ENCODE assay signal across 14 mouse cellular contexts in the genomic region with DNA sequence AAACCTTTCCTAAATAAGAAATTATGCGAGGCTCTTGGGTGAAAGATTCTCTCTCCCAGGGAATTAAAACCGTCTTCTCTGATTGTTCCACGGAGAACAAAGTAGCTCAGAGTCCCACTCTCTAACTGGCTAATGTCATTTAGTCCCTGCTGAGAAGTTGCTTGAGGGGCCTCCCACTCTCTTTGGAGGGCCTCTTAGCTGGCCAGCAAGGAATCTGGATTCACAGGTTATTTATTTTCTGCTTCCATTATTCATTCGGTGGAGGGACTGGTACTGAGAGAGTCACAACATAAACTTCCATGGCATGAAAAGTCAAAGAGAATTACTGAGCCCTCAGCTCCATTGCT.
DNase-seq lines count a peak whose midpoint lies in the region; ATAC-seq lines count a peak whose summit lies in the region.
"Had no signal": no experiment of that assay in that cellular context is flagged by ENCODE, and none has a peak within 500 bp of the region (broad histone marks: within the 10 kb centered on the region; RNA-seq: fewer than 3 reads in every experiment).

No protein-coding gene starts in this region.

- H3K9ac ChIP-seq in neural tube, embryonic 11.5 days (ENCODE audit: low read length): no peak overlapping the region
- H3K9ac ChIP-seq in hindbrain, embryonic 12.5 days: no peak overlapping the region
- no peak overlapping the region for H3K9ac ChIP-seq in midbrain, embryonic 12.5 days (replicated peaks)
- no peak overlapping the region for H3K9ac ChIP-seq in kidney, embryonic 16.5 days (replicated peaks; ENCODE audit: low read length)
- H3K9ac ChIP-seq: embryonic facial prominence, embryonic 15.5 days had no signal

- H3K27me3 ChIP-seq in neural tube, embryonic 11.5 days (ENCODE audit: control insufficient read depth, insufficient read depth, low read length): no peaks in the 10 kb centered on the region
- H3K27me3 ChIP-seq in hindbrain, embryonic 12.5 days: no peaks in the 10 kb centered on the region
- 0 out of 2 replicates have a peak, but pooled peaks cover 4% of the 10 kb centered on the region for H3K27me3 ChIP-seq in midbrain, embryonic 12.5 days
- no peaks in the 10 kb centered on the region for H3K27me3 ChIP-seq in kidney, embryonic 16.5 days (ENCODE audit: insufficient read depth, low read length)
- H3K27me3 ChIP-seq: CH12.LX; embryonic facial prominence, embryonic 15.5 days had no signal

- no peak for DNase-seq in neural tube, embryonic 11.5 days (ENCODE audit: low spot score)
- DNase-seq in neural tube, embryonic 10.5 days (ENCODE audit: extremely low spot score, low spot score): no peak
- no peak for DNase-seq in cerebellum, adult 11 months
- DNase-seq in adrenal gland, adult (ENCODE audit: inconsistent age in 2 of 2, low spot score in 1 of 2): no peak
- DNase-seq: adrenal gland, postnatal 36 days; cerebellum, adult 18-20 months; heart, adult 2 months; right cerebral cortex, postnatal 4 days had no signal

- H3K27ac ChIP-seq in neural tube, embryonic 11.5 days (ENCODE audit: low read depth, low read length): peak overlapping the region; percentile 67
- peak overlapping the region; percentile 55 for H3K27ac ChIP-seq in hindbrain, embryonic 12.5 days
- peak overlapping the region; percentile 56 for H3K27ac ChIP-seq in midbrain, embryonic 12.5 days (replicated peaks)
- H3K27ac ChIP-seq in kidney, embryonic 16.5 days (ENCODE audit: low read length): no peak overlapping the region
- H3K27ac ChIP-seq: embryonic facial prominence, embryonic 15.5 days; heart, adult 2 months; macrophage had no signal

- H3K4me2 ChIP-seq in neural tube, embryonic 11.5 days (ENCODE audit: low read depth): no peak overlapping the region
- H3K4me2 ChIP-seq in hindbrain, embryonic 12.5 days (replicated peaks): peak overlapping the region; percentile 25; the same call in 1 of the 2 replicates
- H3K4me2 ChIP-seq in midbrain, embryonic 12.5 days (replicated peaks): no peak overlapping the region
- no peak overlapping the region; the same call in 1 of the 2 replicates for H3K4me2 ChIP-seq in kidney, embryonic 16.5 days (replicated peaks; ENCODE audit: low read depth, low read length)
- H3K4me2 ChIP-seq: embryonic facial prominence, embryonic 15.5 days had no signal

- ATAC-seq in neural tube, embryonic 11.5 days (ENCODE audit: insufficient read depth, low FRiP score, low TSS enrichment): peak; percentile 59
- ATAC-seq in hindbrain, embryonic 12.5 days (ENCODE audit: low FRiP score): peak; percentile 7; the same call in 1 of the 2 replicates
- peak; percentile 66 for ATAC-seq in midbrain, embryonic 12.5 days (ENCODE audit: low FRiP score, low read depth)
- no peak for ATAC-seq in kidney, embryonic 16.5 days (ENCODE audit: low FRiP score, low TSS enrichment)

- H3K4me1 ChIP-seq in neural tube, embryonic 11.5 days (ENCODE audit: control insufficient read depth, insufficient read depth, low read length): peaks cover 10% of the 10 kb centered on the region
- peaks cover 16% of the 10 kb centered on the region for H3K4me1 ChIP-seq in hindbrain, embryonic 12.5 days
- peaks cover 15% of the 10 kb centered on the region for H3K4me1 ChIP-seq in midbrain, embryonic 12.5 days
- H3K4me1 ChIP-seq in kidney, embryonic 16.5 days (ENCODE audit: insufficient read depth, low read length): peaks cover 17% of the 10 kb centered on the region

- H3K36me3 ChIP-seq in neural tube, embryonic 11.5 days (ENCODE audit: control insufficient read depth, insufficient read depth, low read length): no peaks in the 10 kb centered on the region
- no peaks in the 10 kb centered on the region for H3K36me3 ChIP-seq in hindbrain, embryonic 12.5 days
- no peaks in the 10 kb centered on the region for H3K36me3 ChIP-seq in midbrain, embryonic 12.5 days
- H3K36me3 ChIP-seq in kidney, embryonic 16.5 days (ENCODE audit: insufficient read depth, low read length): no peaks in the 10 kb centered on the region
- H3K36me3 ChIP-seq: embryonic facial prominence, embryonic 15.5 days had no signal

- WGBS in neural tube, embryonic 11.5 days: 14% methylated on average over 4 of the region's 4 CpGs
- 11% methylated on average over 4 of the region's 4 CpGs for WGBS in hindbrain, embryonic 12.5 days
- 4% methylated on average over 4 of the region's 4 CpGs for WGBS in midbrain, embryonic 12.5 days
- 32% methylated on average over 4 of the region's 4 CpGs for WGBS in kidney, embryonic 16.5 days

- H3K4me3 ChIP-seq in neural tube, embryonic 11.5 days (ENCODE audit: low read depth, low read length): no peak overlapping the region
- no peak overlapping the region for H3K4me3 ChIP-seq in hindbrain, embryonic 12.5 days
- no peak overlapping the region for H3K4me3 ChIP-seq in midbrain, embryonic 12.5 days
- H3K4me3 ChIP-seq in kidney, embryonic 16.5 days (ENCODE audit: low read length): no peak overlapping the region
- H3K4me3 ChIP-seq: embryonic facial prominence, embryonic 15.5 days; heart, adult 2 months had no signal

- no peaks in the 10 kb centered on the region for H3K9me3 ChIP-seq in neural tube, embryonic 11.5 days (ENCODE audit: control insufficient read depth, low read length)
- no peaks in the 10 kb centered on the region for H3K9me3 ChIP-seq in hindbrain, embryonic 12.5 days (replicated peaks)
- H3K9me3 ChIP-seq in midbrain, embryonic 12.5 days: no peaks in the 10 kb centered on the region
- no peaks in the 10 kb centered on the region for H3K9me3 ChIP-seq in kidney, embryonic 16.5 days (ENCODE audit: low read length)
- H3K9me3 ChIP-seq: embryonic facial prominence, embryonic 15.5 days had no signal
